Mouse (Mus musculus) brain, embryonic 14.5 days (tissue): Measurements from ENCODE around the gene Dedd2.

Experiments
- CTCF ChIP-seq: fragments of 200-500 bp; IDR thresholded peaks from 2 replicates; pipeline ENCODE4 v1.5.1; 2012; ENCODE audit warnings: inconsistent platforms, mild to moderate bottlenecking, moderate library complexity, borderline replicate concordance; ENCODE audit not compliant: insufficient read depth, insufficient read length; ENCODE audit errors: extremely low read depth
- POLR2A ChIP-seq: fragments of 200-500 bp; IDR thresholded peaks from 2 replicates; pipeline ENCODE4 v1.6.1; 2012; ENCODE audit warnings: mild to moderate bottlenecking, inconsistent platforms, borderline replicate concordance; ENCODE audit not compliant: poor library complexity, insufficient read depth, insufficient read length, severe bottlenecking; ENCODE audit errors: extremely low read depth

DNA sequence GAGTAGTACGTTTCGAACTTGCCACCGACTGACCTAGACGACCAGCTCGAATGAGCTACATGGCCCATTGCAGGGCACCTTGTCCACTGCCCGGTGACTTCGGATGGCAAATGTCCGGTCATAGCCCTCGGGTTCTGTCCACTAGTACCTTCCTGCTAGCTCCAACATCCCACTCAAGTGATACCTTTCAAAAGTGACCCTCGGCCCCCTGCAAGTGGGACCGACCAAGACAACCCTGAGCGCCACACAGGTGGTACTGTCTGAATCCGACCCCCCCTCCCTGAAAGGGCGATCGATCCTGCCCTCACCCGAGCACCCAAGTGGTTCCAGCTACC, 1.0 kb downstream of the Dedd2 start:
- TF ChIP-seq CTCF (no peak), POLR2A (no peak)
